Mouse (Mus musculus) liver, postnatal 0 days (tissue): ENCODE data around the gene Aurkb.

ENCODE experiments used
- CTCF ChIP-seq: sonication (generic); IDR thresholded peaks from 2 replicates; pipeline ENCODE4 v1.5.1; 2016; ENCODE audit warnings: antibody characterized with exemption, low read depth
- EP300 ChIP-seq: IDR thresholded peaks from 2 replicates; pipeline ENCODE4 v1.6.1; 2016; ENCODE audit warnings: antibody characterized with exemption, low read depth, mild to moderate bottlenecking

- TF ChIP-seq CTCF (no peak), EP300 (no peak)
Measured at GRCm38 (mm10) chr11:69072666-69073064, 27.2 kb downstream of the Aurkb start.
